Mouse (Mus musculus): ENCODE results near the gene Ttll4.
A peak's percentile ranks its signal among the peaks of the same experiment; 100 is the strongest.

Ttll4 gene

DNA sequence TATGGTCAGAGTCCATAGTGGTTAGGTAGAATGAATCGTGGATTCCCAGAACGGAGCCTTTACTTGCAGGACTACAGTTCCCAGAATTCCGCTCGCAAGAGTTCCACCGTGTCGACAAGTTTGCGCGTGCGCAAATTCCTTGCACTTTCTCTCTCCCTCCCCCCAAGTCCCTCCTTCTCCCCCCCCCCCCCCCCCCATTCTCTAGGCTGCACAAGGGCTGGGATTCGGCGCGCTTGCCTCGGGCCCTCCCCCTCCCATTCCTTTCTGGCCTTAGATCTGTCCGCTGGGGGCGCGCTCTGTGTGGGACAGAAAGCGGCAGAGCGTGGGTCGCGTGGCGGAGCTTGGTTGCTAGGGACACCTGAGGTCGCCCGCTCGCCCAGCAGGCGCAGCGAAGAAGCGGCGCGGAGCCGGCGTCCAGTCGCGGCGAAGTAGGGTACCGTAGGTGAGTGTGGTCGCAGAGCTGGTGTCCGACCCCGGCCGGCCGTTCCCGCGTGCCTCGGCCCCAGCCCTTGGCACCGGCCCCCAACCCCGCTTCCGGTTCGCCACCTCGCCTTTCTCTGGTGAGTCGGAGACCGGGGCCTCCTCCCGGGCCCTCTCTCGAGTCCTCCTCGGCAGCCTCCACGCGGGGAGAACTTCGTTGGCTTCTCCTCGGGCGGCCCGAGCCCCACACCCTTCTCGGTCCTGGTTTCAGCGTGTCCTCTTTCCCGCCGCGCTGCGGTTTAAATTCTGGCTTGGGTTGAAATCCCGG is at the start of gene Ttll4:
Ttll4 (plus strand) TSS at position 298 of the 748 bp plus-strand sequence.
- DNase-seq (ENCODE audit: low spot score) = peak; percentile 83

DNA sequence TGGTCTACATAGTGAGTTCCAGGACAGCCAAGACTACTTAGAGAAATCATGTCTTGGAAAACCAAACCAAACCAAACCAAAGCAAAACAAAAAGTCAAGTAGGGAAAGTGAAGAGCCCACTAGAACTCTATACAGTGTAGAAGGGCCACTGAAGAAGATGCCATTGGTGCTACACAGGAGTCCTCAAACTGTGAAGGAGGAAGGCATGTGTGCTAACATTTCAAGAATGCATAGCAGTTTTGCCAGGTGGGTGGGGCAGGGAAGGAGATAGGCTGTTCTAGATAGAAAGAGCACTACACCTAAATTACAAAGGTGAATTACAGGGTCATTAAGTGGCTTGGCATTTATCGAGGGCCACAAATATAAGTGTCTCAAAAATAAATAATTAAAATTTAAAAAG is 37.4 kb upstream of the Ttll4 start:
- DNase-seq (ENCODE audit: low spot score) = no peak

DNA sequence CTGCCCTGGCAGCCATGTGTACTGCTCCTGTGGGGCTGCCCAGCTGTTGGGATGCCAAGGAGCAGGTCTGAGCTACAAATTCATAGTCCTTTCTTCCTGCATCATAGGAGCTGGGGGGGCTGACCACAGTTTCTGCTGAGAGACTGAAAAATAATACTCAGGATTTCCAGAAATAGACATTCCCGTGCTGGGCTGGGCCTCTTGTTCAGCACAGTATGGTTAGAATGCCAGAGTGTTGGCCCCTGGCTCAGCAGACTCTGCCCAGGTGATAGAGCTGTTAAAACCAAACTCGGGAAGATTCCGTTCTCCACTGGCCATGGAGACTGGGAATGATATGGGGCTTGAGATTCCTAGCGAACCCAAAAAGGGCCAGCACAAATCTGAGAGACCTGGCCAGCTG is 35.5 kb upstream of the Ttll4 start:
- DNase-seq (ENCODE audit: low spot score) = no peak

DNA sequence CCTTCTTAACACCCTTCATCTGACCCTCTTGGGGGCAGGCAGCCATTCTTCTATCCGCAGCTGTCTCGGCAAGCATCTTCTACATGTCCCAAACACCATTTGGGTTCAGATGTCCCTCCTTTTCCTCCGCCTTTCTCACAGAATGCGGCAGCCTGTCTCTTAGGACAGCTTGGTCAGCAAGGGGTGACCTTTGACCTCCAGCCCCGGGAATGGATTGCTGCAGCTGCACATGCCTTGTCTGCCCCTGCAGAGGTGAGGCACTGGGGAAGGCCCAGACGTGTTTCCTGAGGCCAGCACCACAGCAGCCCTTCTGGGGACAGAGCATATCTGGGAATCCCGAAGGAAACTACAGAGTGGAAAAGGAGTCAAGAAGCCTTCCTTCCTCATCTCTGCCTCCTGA is 33.5 kb upstream of the Ttll4 start:
- no peak for DNase-seq (ENCODE audit: low spot score)

DNA sequence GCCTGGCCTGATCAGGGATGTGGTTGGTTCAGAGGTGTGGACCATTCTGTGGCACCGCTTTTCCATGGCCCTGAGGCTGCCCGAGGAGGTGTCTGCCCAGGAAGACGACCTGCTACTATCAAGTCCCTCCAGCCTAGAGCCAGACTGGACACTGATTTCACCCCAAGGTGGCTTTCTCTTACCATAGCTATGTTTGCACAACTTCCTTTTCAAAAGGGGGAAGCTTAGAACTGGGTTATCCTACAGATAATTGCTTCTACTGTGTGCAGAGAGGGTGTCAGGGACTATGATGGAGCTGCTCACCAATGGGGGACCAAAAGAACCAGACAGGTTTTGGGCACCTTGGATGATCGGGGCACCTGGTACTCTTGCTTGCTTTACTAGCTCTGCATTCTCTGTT is 28.8 kb upstream of the Ttll4 start:
- DNase-seq (ENCODE audit: low spot score) = no peak

DNA sequence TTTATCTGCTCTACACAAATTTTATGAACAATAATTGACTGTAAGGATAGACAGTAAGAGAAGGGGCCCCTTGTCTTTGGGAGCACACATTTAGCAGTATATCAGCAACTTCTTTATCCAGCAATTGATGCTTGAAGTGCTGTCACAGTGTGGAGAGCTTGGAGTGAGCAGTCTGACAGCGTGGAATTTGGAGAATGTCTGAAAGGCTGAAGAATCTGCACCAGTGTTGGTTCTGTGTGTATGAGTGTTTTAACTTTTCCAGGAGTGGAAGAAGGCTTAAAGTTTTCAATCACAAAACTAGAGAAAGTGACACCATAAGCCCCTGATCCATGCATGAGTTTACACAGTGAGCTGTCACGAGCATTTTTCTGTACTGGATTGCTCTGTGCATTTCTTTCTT is 18.0 kb upstream of the Ttll4 start:
- no peak for DNase-seq (ENCODE audit: low spot score)

DNA sequence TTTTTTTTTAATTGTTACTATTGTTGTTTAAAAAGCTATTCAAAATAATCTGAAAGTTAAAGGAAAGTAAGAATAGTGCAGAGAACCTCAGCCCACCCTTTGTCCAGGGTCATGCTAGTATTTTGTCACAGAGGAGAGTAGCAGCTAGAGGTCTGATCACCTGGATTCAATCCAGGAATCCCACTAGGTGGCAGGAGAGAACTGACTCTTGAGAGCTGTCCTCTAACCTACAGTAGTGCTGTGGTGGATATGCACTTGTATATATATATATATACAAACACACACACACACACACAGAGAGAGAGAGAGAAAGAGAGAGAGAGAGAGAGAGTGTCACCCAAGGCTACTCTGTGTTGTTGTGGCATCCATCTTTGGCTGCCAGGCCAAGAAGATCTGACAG is 17.6 kb upstream of the Ttll4 start:
- no peak for DNase-seq (ENCODE audit: low spot score)

DNA sequence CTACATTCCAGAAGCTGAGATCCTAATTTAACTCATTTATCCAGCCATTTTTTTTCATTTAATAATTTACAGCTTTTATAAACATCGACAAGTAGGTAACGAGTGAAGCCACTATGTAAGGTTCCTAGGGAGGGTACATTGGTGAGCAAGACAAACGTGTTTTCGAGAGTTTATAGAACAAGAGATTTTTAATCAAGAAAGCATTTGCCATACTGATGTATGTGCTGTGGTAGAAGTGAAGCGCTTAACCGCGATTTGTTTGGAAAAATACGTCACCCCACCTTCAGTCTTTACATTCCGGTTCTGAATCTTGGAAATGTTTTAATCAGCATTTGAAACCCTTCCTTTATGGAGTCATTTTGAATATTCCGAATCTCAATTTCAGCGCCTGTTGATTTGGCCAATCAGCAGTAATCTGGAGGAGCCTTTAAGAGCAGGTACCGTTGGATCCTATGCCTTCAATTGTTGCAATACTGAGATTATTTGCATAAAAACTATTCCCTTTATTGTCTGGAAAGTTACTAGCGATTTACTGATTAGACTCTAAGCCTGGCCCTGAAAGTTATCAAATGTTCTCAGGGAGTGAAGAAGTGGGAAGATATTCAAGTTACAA is 814 bp downstream of the Ttll4 start:
- DNase-seq (ENCODE audit: low spot score) = no peak

DNA sequence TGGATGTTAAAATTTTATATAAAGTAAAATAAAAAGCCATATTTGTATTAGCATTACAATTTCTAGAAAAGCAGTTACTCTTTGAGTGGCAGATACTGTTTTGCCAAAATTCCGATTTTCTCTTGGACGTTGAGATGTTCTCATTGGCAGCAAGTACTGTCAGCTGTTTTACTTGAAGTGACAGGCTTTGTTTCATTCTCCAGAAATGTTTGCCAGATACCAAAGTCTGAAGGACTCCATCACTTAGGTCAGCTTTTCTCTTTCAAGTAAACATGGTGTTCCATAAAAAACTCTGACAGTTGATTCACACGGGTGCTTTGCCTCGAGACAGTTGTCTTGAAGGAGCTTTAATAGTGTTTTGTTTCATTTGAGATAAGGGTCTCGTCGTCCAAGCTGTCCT is 3.6 kb downstream of the Ttll4 start:
- DNase-seq (ENCODE audit: low spot score) = no peak

DNA sequence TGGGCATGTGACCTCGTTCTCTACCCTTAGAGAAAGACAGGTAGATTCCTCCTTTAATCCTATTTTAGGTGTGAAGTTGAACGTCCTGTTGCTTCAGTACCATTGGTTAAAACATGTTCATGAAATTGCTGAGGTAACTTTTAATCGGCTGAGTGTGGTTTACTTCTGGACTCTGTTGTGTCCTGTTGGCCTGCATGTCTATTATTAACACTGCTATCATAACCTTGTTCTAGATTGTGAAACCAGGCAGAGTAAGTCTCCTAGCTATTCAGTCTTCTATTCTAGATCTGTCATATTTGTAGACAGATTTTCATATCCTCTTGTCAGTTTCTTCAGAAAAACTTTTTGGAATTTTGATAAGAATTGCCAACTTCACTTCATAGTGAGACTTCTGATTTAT is 6.8 kb downstream of the Ttll4 start:
- no peak for DNase-seq (ENCODE audit: low spot score)

DNA sequence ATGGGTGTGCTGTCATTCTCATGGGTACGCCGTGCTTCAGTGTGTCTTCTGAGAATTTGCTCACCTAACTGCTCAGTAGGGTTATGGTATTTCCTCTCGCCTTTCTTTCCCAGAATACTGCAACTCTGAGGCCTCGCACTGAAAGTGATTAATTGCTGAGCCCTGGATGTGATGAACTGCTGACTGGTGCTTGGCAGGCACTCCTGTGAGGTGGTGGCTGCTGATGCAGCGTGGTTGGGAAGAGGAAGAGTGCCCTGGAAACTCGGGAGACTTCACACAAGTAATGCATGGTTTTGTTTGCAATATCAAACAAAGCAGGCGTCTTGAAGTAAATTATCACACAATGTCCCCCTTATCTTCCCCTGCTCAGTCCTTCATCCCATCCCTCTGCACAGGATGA is 11.2 kb downstream of the Ttll4 start:
- no peak for DNase-seq (ENCODE audit: low spot score)

DNA sequence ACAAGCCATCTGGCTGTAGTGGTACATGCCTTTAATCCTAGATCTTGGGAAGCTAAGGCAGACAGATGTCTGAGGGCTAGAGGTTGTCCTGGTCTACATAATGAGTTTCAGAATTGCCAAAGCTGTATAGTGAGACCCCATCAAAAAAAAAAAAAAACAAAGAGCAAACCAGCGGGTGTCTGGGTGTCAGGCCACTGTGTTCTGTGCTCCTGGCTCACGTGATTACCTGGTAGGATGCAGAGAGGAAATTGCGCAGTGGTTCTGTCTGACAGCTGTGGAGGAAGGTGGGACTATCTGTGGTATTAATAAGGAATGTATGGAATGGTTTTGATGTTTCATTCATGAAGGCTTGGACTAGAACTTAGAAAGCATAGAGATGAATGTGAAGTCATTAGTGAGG is 15.3 kb downstream of the Ttll4 start:
- DNase-seq (ENCODE audit: low spot score) = no peak

DNA sequence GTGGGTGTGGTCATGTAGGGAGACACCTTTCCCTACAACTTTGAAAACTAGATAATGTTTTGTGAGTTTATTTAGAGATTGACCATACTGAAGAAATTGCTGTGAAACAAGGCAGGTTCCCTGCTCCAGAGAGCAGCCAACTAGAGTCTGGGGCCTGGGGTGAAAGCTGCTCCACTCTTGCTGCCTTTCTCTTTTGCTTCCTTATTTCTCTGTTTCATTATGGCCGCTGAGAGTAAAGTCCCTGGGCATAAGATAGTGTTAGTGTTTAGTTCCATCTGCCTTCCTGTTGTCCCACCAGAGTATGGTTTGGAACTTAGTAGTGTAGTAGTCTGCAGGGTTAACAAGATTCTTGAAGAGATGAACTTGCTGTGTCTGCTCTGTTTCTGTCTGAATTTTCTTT is 16.3 kb downstream of the Ttll4 start:
- no peak for DNase-seq (ENCODE audit: low spot score)

DNA sequence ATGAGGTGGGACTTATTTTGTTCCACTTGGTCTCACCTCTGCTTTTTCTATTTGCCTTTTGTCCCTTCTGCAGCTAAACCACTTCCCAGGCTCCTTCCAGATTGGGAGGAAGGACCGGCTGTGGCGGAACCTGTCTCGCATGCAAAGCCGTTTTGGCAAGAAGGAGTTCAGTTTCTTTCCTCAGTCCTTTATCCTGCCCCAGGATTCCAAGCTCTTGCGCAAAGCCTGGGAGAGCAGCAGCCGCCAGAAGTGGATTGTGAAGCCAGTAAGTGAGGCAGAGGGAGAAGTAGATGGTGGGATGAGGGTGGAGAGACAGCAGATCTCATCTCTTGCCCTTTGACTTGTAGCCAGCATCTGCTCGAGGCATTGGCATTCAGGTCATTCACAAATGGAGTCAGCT is 25.6 kb downstream of the Ttll4 start:
- DNase-seq (ENCODE audit: low spot score) = no peak

DNA sequence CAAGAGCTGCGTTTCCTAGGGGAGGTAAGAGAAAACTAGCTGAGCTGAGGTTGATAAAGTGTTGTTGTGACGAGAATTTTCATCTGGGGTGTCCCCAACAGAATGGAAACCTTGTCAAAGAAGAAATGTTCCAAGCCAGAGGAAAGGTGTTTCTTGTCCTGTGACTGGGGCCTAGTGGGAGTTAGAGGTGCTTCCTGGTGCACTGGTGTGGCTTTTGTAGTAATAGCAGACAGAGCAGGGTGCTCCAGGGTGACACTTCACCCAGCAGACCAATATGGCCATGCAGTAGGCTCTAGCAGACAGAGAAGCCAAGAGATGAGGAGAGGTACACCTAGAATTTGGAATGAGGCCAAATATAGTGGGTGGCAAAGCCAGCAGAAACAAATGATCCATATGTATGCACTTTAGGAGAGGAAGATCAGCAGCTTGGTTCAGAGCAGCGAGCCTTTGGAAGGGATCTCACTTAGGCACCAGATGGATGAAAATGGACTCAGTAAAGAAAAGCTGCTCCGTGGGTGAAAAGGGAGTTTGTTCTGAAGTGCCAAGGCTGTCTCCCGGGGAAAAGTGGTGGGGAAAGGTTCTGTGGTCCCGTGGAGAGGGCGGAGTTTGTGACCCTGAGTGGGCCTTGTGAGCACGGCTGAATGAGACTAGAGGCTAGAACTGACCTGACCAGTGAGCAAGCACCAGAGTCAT is 32.5 kb downstream of the Ttll4 start:
- no peak for DNase-seq (ENCODE audit: low spot score)

DNA sequence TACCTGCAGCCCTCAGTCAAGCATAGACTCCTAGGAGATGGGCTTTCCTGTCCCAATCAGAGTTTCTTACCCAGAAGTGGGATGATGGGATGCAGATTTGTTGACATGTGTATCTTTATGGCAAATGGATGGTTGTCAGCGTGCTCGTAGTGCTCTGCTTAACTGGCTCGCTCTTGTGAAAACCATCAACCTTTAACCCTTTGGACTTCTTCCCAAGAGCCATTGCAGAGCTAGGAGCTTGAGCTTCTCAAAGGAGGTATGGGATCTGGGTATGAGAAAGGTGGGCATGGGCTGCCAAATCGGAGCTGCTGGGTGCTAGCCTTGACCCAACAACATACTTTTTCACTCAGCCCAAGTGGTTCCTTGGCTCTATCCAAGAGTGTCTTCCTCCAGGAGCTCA is 34.3 kb downstream of the Ttll4 start:
- DNase-seq (ENCODE audit: low spot score) = no peak

DNA sequence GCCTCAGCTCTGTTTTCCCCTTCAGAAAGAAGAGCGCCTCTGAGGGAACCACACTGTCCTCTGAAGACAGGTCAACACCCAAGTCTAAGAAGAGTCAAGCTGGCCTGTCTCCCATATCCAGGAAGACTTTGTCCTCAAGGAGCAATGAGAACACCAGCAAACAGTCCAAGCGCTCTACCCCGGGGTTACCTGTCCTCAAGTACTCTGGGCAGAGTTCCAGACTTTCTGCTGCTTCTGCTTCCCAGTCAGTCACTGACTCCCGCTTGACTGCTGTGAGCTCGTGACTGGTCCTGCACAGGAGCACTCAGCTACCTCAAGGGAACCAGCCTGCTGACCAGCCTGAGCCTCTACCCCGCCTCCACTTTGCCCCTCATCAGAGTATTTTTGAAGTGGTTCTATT is 35.9 kb downstream of the Ttll4 start:
- no peak for DNase-seq (ENCODE audit: low spot score)

DNA sequence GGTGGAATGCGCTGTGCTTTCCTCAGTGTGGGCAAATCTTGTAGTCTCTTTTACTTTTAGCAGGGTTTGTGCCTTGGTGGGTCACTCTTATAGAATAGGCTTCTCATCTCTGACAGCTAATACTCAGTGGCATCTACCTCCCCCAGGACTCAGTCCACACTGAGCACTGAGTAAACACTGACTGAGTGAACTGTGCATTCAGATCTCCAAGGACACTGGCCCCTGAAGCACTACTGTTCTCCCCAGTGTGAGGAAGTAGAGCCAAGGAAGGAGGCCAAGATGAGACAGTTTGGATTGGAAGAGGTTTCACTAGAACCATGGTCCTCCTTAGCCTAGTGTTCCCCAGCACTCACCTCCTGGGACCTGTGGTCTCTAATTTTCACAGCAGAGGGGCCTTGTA is 36.8 kb downstream of the Ttll4 start:
- no peak for DNase-seq (ENCODE audit: low spot score)

DNA sequence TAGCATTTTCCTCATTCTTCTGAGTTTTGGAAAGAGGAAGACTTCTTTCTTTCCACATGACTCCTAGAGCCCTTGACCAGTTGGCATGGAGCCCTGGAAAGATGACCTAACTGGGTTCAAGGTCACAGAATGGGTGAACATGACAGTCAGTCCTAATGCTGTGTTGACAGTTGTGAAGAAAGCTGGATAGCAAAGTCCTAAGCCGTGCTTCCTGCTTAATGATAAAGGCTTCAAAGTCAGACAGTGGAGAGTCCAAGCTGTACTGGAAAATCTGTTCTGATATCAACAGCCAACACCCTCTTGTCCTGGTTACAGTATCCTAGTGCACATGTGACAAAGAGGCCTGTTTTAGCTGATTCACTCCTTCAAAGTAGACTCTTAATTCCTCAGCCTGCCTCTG is 37.2 kb downstream of the Ttll4 start:
- no peak for DNase-seq (ENCODE audit: low spot score)

DNA sequence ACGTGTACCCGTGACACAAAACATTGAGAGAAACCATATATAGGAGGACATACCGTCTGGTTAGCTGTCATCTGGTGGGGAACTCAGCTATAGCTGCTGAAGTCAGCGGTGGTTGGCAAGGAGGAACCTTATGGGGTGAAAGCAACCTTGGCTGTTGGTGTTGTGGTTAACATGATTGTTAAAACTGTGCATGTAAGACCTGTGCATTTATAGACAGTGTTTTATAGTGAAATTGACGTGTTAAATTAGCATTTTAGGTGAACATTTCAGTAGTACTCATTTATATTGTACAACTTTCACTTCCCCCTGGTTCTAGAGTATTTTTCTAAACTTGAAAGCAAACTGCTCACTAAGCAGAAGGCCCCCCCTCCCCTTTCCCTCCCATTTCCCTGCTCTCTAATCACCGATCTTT is 40.6 kb downstream of the Ttll4 start:
- no peak for DNase-seq (ENCODE audit: low spot score)

DNA sequence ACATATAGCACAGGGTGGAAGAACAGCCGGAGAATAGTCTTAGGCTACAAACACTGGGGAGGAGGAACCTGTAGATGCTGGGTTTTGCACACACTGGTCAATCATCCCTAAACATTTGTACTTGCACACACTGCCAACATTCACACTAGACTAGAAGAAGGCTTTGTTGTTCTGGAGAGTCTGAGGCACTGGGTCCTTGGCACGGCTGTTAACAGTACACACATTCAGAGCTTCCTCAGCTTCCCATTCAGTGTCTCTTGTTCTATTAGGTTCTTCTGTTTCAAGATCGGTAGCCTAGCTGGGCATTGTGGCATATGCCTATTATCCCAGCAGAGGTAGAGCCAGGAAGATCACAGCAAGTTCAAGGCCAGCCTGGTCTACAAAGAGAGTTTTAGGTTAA is 42.6 kb downstream of the Ttll4 start:
- DNase-seq (ENCODE audit: low spot score) = no peak

DNA sequence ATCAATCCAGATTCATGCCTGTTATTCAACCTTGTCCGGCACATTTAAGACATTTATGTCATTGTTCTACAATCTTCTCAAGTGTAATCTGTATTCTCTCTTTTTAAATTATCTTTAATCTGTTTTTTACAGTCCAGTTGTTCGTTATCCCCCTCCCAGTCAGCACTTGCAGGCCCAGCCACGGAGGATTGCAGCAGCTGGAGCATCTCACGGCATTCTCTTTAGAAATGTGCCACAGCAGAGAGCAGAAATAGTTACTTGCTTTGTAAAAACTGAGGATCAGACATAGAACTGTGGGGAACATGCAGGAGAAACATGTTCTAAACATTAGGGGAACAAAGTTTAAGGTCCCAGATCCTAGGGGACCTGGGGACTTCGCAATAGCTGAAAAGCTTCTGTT is 43.5 kb downstream of the Ttll4 start:
- DNase-seq (ENCODE audit: low spot score) = no peak

DNA sequence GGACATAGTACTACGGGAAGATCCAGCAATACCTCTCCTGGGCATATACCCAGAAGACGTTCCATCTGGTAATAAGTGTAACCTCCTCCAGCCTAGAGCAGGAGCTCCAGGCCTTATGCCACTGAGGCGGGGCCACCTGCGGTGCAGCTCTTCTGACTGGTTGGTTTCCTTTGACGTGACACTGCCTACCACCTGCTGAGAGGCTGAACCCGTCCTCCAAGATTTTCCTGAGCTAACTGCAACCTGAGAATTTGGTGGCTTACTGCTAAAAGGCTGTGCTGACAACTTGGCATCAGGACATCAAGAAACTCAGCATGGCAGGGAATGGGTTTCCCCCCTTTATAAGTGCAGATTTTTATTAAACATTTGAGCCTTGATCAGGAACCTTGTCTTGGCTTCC is 48.0 kb downstream of the Ttll4 start:
- no peak for DNase-seq (ENCODE audit: low spot score)

DNA sequence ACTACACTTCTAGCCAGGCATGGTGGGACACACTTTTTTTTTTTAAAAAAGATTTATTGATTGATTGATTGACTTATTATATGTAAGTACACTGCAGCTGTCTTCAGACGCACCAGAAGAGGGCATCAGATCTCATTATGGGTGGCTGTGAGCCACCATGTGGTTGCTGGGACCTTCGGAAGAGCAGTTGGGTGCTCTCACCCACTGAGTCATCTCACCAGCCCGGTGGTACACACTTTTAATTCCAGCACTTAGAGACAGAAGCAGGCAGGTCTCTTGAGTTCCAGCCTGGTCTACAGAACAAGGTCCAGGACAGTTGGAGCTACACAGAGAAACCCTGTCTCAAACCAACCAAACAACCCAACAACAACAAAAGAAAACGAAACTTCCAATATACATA is 50.5 kb downstream of the Ttll4 start:
- DNase-seq (ENCODE audit: low spot score) = no peak
